Mouse (Mus musculus): ENCODE results near the gene Itk. TPM values are rescaled to one million over a fixed set of nuclear protein-coding genes. Genes with fewer than 3 reads are reported as not detected.

Gene Itk
- total RNA-seq, 2 experiments from 2014 or later = 0.34 to 0.41 TPM

DNA sequence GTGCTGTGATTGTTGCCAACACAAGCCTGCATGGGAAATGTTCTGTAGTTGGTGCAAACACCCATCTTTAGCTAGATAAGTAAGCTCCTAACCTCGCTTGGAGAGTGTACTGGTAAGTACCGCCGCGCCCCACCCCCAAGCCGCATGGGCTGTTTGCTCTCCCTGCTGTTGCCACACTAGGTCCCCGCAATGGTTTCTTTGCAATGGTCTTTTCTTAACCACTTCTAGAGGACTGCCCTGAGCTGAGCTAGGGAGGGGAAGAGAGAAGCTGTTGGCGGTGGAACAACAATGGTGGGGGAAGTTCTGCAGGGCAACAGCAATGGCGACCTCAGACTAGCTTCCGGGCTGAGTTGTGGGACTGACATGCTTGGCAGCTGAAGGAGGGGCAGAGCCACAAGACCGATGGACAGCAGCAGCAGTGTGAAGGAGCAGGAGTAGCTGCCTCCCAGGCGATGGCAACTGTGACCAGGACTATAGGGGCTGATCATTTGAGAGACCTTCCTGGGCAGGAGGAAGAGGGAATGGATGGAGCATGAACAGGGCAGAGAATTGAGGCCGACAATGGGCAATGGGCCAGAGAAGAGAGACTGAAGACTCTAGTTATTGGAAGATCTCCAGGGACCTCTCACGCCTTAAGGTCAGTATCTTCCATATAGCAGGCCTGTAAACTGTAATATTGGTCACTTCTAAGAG is 7.0 kb upstream of the Itk start, which contains the start of gene Fam71b:
Fam71b (plus strand) TSS at position 393 of the 693 bp plus-strand sequence.
- intact Hi-C loops (cut with DNase I) = no loop called here
- DNase-seq (ENCODE audit: extremely low spot score in 1 of 2, low spot score in 2 of 2) = no peak

DNA sequence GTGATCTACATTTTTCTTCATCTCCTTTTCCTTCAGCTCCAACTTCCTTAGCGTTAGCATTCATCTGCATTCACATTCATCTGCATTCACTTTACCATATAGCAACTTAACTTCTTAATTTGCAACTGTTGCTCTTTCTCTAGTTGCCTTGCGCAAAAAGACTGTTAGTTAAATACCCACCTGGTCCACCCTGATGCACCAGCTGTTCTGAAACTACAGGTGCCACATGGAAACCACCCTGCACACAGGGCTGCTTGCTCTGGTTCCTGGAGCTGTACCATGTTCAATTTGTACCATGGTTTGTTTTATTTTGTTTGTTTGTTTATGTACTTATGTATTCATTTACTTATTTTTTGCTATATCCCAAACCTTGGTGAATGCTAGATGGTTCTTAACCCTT is 6.4 kb upstream of the Itk start:
- DNase-seq (ENCODE audit: extremely low spot score in 1 of 2, low spot score in 2 of 2) = no peak
- intact Hi-C loops (cut with DNase I) = no loop called here

- intact Hi-C loops (cut with DNase I) = no loop called here
- DNase-seq (ENCODE audit: extremely low spot score in 1 of 2, low spot score in 2 of 2) = no peak
These were observed 5.8 kb upstream of the Itk start for GRCm38 (mm10) chr11:46395088-46395487.

DNA sequence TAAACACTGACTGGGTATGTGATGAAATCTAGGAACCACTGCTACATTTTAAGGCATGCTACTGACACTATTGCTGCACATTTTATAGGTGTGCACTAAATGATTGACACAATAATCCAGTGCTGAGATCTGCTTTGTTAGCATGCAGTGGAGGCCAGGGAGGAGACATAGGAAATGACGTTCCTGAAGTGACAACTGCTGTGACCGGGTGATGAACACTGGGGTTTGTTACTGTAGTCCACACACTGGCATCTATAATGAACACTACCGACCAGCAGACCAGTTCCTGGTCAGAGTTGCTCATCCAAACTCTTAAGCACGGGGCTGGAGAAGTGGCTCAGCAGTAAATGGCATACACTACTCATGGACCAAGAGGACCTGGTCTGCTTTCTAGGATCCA is 4.1 kb upstream of the Itk start:
- intact Hi-C loops (cut with DNase I) = no loop called here
- no peak for DNase-seq (ENCODE audit: extremely low spot score in 1 of 2, low spot score in 2 of 2)

GRCm38 (mm10) chr11:46392890-46393289 is 3.6 kb upstream of the Itk start:
- no peak for DNase-seq (ENCODE audit: extremely low spot score in 1 of 2, low spot score in 2 of 2)
- intact Hi-C loops (cut with DNase I) = no loop called here

DNA sequence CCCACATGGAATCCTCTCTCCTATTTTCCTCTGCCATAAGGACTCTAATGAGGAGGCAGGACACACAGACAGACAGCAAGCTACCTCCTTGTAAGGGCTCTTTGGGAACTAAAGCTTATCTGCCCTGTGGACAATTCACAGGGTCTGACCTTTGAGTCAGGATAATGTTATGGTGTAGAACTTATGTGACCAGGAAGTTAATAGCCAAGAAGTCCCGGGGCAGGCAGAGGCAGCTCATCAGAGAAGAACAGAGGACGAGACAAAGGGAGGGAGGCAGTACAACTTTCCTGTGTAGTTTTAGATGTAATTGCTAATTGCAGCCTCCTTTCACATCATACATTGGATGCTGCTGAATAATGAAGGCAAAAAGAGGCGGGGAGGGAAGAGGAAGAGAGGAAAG is 1.3 kb upstream of the Itk start:
- DNase-seq (ENCODE audit: extremely low spot score in 1 of 2, low spot score in 2 of 2) = no peak
- intact Hi-C loops (cut with DNase I) = no loop called here

- no peak for DNase-seq (ENCODE audit: extremely low spot score in 1 of 2, low spot score in 2 of 2)
These were observed 877 bp downstream of the Itk start for GRCm38 (mm10) chr11:46388438-46388837.

DNA sequence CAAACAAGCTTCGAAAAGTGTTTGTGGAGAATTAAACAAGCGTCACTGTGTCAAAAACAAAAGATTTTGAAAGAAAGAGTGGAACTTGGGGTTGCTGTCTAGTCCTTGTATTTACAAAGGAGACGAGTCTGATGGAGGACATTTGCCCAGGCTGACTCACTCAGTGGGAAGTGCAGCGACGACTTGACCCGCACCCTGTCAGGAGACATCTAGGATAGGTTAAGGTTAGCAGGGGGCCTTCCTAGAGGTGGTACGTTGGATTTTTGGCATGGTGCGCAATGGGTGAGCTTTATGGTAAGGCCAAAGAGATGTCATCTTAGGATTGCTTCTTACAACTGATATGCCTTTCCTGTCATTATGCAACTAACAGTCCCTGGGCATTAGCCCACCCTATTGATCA is 2.3 kb downstream of the Itk start:
- intact Hi-C loops (cut with DNase I) = no loop called here
- DNase-seq (ENCODE audit: extremely low spot score in 1 of 2, low spot score in 2 of 2) = no peak

More at GRCm38 (mm10) chr11:46388438-46388837, 877 bp downstream of the Itk start:
- intact Hi-C loops (cut with DNase I) = no loop called here

DNA sequence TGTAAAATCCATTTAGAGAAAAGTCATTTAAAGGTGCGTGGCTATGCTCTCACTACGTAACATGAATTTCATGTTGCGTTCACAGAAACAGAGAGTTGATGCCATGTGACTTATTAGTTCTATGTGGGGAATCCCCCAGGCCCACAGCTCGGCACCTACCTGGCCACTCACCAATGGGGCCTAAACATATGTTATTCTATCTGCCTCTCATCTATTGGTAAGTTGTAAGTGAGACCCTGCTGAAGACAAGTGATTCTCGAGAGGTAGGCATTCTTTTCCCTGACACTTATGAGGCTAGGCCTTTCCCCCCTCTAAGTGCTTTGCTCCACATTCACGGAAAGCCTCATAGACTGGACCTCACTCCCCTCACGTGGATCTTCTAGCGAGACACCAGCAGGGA is 2.8 kb downstream of the Itk start:
- intact Hi-C loops (cut with DNase I) = no loop called here
- no peak for DNase-seq (ENCODE audit: extremely low spot score in 1 of 2, low spot score in 2 of 2)

DNA sequence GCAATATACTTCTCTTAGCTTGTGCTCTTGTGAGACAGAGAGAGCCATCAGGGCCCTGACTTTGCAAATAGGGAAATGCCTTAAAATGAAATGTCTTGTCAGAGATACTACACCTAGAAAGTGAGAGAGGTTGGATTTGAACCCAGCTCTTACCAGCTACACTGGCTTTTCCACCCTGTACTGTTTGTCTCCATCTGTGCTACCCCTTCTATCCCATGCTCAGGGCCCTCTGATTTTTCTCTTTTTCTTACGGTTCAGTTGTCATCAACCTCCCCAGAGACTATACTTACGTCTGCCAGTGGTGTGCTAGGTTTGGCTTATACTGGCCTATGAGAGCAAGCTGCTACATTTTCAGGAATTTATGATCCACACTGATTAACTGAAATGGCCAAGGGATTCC is 4.4 kb downstream of the Itk start:
- intact Hi-C loops (cut with DNase I) = no loop called here
- no peak for DNase-seq (ENCODE audit: extremely low spot score in 1 of 2, low spot score in 2 of 2)

GRCm38 (mm10) chr11:46382466-46382865 is 6.8 kb downstream of the Itk start:
- no peak for DNase-seq (ENCODE audit: extremely low spot score in 1 of 2, low spot score in 2 of 2)
- intact Hi-C loops (cut with DNase I) = no loop called here

- no peak for DNase-seq (ENCODE audit: extremely low spot score in 1 of 2, low spot score in 2 of 2)
- intact Hi-C loops (cut with DNase I) = no loop called here
These were observed 9.1 kb downstream of the Itk start for GRCm38 (mm10) chr11:46380097-46380675.

- intact Hi-C loops (cut with DNase I) = no loop called here
- no peak for DNase-seq (ENCODE audit: extremely low spot score in 1 of 2, low spot score in 2 of 2)
These were observed 11.2 kb downstream of the Itk start for GRCm38 (mm10) chr11:46377819-46378782.

GRCm38 (mm10) chr11:46377316-46377715 is 12.0 kb downstream of the Itk start:
- no peak for DNase-seq (ENCODE audit: extremely low spot score in 1 of 2, low spot score in 2 of 2)
- intact Hi-C loops (cut with DNase I) = no loop called here

- intact Hi-C loops (cut with DNase I) = no loop called here
- DNase-seq (ENCODE audit: extremely low spot score in 1 of 2, low spot score in 2 of 2) = no peak
These were observed 14.3 kb downstream of the Itk start for GRCm38 (mm10) chr11:46375015-46375414.

- no peak for DNase-seq (ENCODE audit: extremely low spot score in 1 of 2, low spot score in 2 of 2)
- intact Hi-C loops (cut with DNase I) = no loop called here
These were observed 16.0 kb downstream of the Itk start for GRCm38 (mm10) chr11:46373071-46374030.

- no peak for DNase-seq (ENCODE audit: extremely low spot score in 1 of 2, low spot score in 2 of 2)
- intact Hi-C loops (cut with DNase I) = no loop called here
These were observed 16.9 kb downstream of the Itk start for GRCm38 (mm10) chr11:46372331-46372953.

DNA sequence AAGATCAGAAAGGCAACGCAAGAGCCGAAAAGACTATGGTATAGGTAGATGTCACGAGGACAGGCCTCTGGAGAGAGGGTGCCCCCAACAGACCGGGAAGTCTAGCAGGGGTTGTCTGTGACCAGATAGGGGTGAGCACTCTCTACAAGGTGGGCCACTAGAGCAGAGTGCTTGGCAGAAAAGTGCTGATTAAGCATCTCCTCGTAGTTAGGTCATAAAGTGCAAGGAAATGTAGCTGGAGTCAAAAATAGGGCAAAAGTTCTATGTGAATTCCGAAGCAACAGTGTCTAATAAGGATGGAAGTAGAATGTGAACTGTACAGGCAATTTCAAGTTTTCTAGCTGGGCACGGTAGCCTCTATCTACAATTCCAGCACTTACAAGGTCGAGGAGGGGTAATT is 18.1 kb downstream of the Itk start:
- no peak for DNase-seq (ENCODE audit: extremely low spot score in 1 of 2, low spot score in 2 of 2)
- intact Hi-C loops (cut with DNase I) = no loop called here

Measured in left cerebral cortex, postnatal 10 days (tissue).